Mouse (Mus musculus) limb, embryonic 14.5 days (tissue): ENCODE results near the gene Sptb. TPM values are rescaled to one million over a fixed set of nuclear protein-coding genes. Genes with fewer than 3 reads are reported as not detected.

Experiments used
- ATAC-seq: fragments of 200-750 bp; cut with Nextera tagmentation; 2 replicates; pipeline ENCODE4 v1.8.0; 2017; ENCODE audit warnings: low read depth, moderate number of reproducible peaks, moderate TSS enrichment; ENCODE audit not compliant: low FRiP score
- DNase-seq: peaks from one replicate; pipeline ENCODE4 v3.0.0-alpha.2; 2015; ENCODE audit warnings: low spot score
- H3K27ac ChIP-seq: fragments of 300-500 bp; sonication (generic); replicated peaks from 2 replicates; pipeline ENCODE4 v1.5.1; 2014; ENCODE audit warnings: low read depth, mild to moderate bottlenecking, low read length, moderate library complexity, mixed read lengths
- H3K27me3 ChIP-seq: fragments of 300-500 bp; sonication (generic); 2 replicates; pipeline ENCODE4 v1.6.1; 2014; ENCODE audit warnings: low read length, mixed read lengths; ENCODE audit not compliant: control insufficient read depth, insufficient read depth
- H3K36me3 ChIP-seq: fragments of 300-500 bp; sonication (generic); 2 replicates; pipeline ENCODE4 v1.6.1; 2014; ENCODE audit warnings: mild to moderate bottlenecking, low read length, moderate library complexity, mixed read lengths; ENCODE audit not compliant: control insufficient read depth, insufficient read depth
- H3K4me1 ChIP-seq: fragments of 300-500 bp; sonication (generic); 2 replicates; pipeline ENCODE4 v1.6.1; 2014; ENCODE audit warnings: antibody characterized with exemption, low read length, mixed read lengths; ENCODE audit not compliant: control insufficient read depth, insufficient read depth
- H3K4me2 ChIP-seq: fragments of 300-500 bp; sonication (generic); replicated peaks from 2 replicates; pipeline ENCODE4 v1.6.1; 2014; ENCODE audit warnings: low read depth, mild to moderate bottlenecking, low read length, moderate library complexity; ENCODE audit not compliant: severe bottlenecking
- H3K4me3 ChIP-seq: fragments of 300-500 bp; sonication (generic); replicated peaks from 2 replicates; pipeline ENCODE4 v1.5.1; 2014; ENCODE audit warnings: low read length
- H3K9ac ChIP-seq: fragments of 300-500 bp; sonication (generic); 2 replicates; pipeline ENCODE4 v1.6.1; 2014; ENCODE audit warnings: mild to moderate bottlenecking, low read depth, low read length, moderate library complexity; ENCODE audit not compliant: severe bottlenecking
- H3K9me3 ChIP-seq: fragments of 300-500 bp; sonication (generic); 2 replicates; pipeline ENCODE4 v1.6.1; 2016; ENCODE audit warnings: low read length; ENCODE audit not compliant: control insufficient read depth
- POLR2A ChIP-seq: fragments of 200-500 bp; IDR thresholded peaks from 2 replicates; pipeline ENCODE4 v1.8.0; 2012; ENCODE audit warnings: inconsistent platforms, mild to moderate bottlenecking, moderate library complexity, borderline replicate concordance; ENCODE audit not compliant: insufficient read depth, insufficient read length; ENCODE audit errors: extremely low read depth
- WGBS: fragments of 180-500 bp; shearing (Covaris S2); extraction: QIAGEN DNeasy Blood & Tissue Kit; methylation state at CpG from one replicate; pipeline ENCODE4 v1.1.7; 2014; 5-methylcytosine and 5-hydroxymethylcytosine counted together
- polyA plus RNA-seq, 2 experiments: library from polyadenylated mRNA; depleted of rRNA in 1 of 2; stranded (reverse) in 1 of 2; unstranded in 1 of 2; fragments of >200 nt; fragmentation: Nextera tagmentation in 1 of 2; extraction: Ambion mirVana in 1 of 2; gene quantifications; 2 replicates each; pipeline versions ENCODE4 v1.2.1 to v1.2.3; 2012 to 2014

The Sptb gene
- polyA plus RNA-seq, 2 experiments: 1.3 to 1.5 TPM

DNA sequence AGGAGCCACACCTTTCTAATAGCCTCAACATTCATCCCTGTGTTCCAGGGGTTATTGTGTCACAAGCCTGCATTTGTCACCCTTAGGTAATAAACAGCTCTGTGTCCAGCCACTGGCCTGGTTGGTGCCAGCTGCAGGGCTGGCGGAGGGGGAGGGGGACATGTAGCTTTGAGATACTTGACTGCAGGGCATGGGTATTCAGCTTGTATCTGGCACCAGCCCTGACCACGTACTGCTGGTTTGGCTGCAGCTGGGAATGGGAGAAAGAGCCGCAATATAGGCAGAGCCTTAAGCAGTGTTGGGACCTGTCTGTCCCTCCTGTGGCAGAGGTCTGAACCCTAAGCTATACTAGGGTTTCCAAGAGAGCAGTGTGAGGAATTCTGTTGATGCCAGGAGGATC is 128.2 kb downstream of the Sptb start:
- ATAC-seq (no peak), DNase-seq (no peak)
- Histone ChIP-seq H3K27me3 (no peaks in the 10 kb centered on the region), H3K4me1 (peaks cover 8% of the 10 kb centered on the region), H3K9me3 (no peaks in the 10 kb centered on the region), H3K4me3 (no peak overlapping the region), H3K9ac (no peak overlapping the region), H3K27ac (no peak overlapping the region), H3K4me2 (no peak overlapping the region), H3K36me3 (peaks cover 19% of the 10 kb centered on the region)
- no peak for TF ChIP-seq POLR2A
- 74% methylated on average over 3 of the region's 3 CpGs for WGBS

DNA sequence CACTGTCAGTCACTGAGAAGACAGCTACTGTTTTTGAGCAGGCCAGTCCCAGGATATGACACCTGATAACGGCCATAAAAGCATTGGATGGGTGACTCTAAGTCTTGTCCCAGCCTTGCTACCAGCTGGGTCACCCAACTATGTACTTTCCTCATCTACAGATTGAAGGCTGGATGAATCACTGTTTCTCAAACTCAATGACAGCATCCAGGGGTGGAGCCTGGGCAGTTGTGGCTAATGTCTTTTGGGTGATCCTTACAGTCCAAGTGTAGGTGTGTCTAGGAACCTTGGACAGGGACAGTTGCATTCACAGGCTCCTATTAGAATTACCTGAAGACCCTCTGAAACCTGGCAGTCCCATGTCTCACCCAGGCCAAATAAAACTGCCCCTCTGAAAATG is 130.5 kb downstream of the Sptb start:
- Histone ChIP-seq H3K9ac (no peak overlapping the region), H3K9me3 (no peaks in the 10 kb centered on the region), H3K27ac (no peak overlapping the region), H3K4me2 (no peak overlapping the region), H3K36me3 (peaks cover 38% of the 10 kb centered on the region), H3K4me3 (no peak overlapping the region), H3K27me3 (no peaks in the 10 kb centered on the region), H3K4me1 (peaks cover 8% of the 10 kb centered on the region)
- no peak for DNase-seq
- 94% methylated on average over 1 of the region's 1 CpGs for WGBS
- TF ChIP-seq POLR2A: no peak
- no peak for ATAC-seq

- Histone ChIP-seq H3K36me3 (peaks cover 47% of the 10 kb centered on the region), H3K9ac (no peak overlapping the region), H3K27ac (no peak overlapping the region), H3K9me3 (no peaks in the 10 kb centered on the region), H3K27me3 (no peaks in the 10 kb centered on the region), H3K4me3 (no peak overlapping the region), H3K4me2 (no peak overlapping the region), H3K4me1 (peaks cover 8% of the 10 kb centered on the region)
- TF ChIP-seq POLR2A: no peak
- no peak for ATAC-seq
- DNase-seq: no peak
- 86% methylated on average over 2 of the region's 2 CpGs for WGBS
Observed at GRCm38 (mm10) chr12:76578465-76578864, 131.9 kb downstream of the Sptb start.

- WGBS: 94% methylated on average over 16 of the region's 16 CpGs
- Histone ChIP-seq H3K4me2 (no peak overlapping the region), H3K4me1 (peaks cover 4% of the 10 kb centered on the region), H3K9me3 (no peaks in the 10 kb centered on the region), H3K27ac (no peak overlapping the region), H3K36me3 (peaks cover 51% of the 10 kb centered on the region), H3K27me3 (no peaks in the 10 kb centered on the region), H3K4me3 (no peak overlapping the region), H3K9ac (no peak overlapping the region)
- ATAC-seq: no peak
- TF ChIP-seq POLR2A: no peak
- DNase-seq: no peak
Observed at GRCm38 (mm10) chr12:76577858-76578257, 132.5 kb downstream of the Sptb start.

GRCm38 (mm10) chr12:76576806-76577205 is 133.5 kb downstream of the Sptb start:
- H3K9me3 ChIP-seq: no peaks in the 10 kb centered on the region
- peaks cover 51% of the 10 kb centered on the region for H3K36me3 ChIP-seq
- no peak overlapping the region for H3K4me3 ChIP-seq
- no peak overlapping the region for H3K9ac ChIP-seq
- DNase-seq (no peak), ATAC-seq (no peak)
- WGBS: 94% methylated on average over 8 of the region's 8 CpGs
- H3K4me2 ChIP-seq: no peak overlapping the region
- TF ChIP-seq POLR2A: no peak
- no peaks in the 10 kb centered on the region for H3K4me1 ChIP-seq
- no peak overlapping the region for H3K27ac ChIP-seq
- no peaks in the 10 kb centered on the region for H3K27me3 ChIP-seq

DNA sequence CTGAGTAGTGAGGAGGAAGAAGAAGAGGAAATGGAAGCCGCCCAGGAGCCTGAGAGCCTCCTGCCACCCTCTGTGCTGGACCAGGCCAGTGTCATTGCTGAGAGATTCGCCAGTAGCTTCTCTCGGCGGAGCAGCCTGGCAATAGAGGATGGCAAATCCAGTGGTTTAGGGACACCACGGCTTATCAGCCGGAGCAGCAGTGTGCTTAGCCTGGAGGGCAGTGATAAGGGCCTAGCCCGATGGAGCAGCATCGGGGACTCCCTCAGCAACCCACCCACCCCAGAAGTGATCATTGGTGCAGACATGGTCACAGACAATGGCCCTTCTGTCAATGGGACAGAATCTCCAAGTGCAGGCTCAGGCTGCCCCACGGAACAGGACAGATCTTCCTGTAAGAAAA is 134.3 kb downstream of the Sptb start:
- Histone ChIP-seq H3K4me1 (no peaks in the 10 kb centered on the region), H3K4me2 (no peak overlapping the region), H3K27ac (no peak overlapping the region), H3K36me3 (peaks cover 51% of the 10 kb centered on the region), H3K9ac (no peak overlapping the region), H3K9me3 (no peaks in the 10 kb centered on the region), H3K27me3 (no peaks in the 10 kb centered on the region), H3K4me3 (no peak overlapping the region)
- ATAC-seq: no peak
- no peak for DNase-seq
- no peak for TF ChIP-seq POLR2A
- 94% methylated on average over 9 of the region's 9 CpGs for WGBS
